Comparison of ENCODE assay signal across 8 mouse cellular contexts in genomic region chr13:109632387-109633036, GRCm38 (mm10).
DNase-seq lines count a peak whose midpoint lies in the region; ATAC-seq lines count a peak whose summit lies in the region.

No protein-coding gene starts in this region.

- H3K4me1 ChIP-seq in midbrain, embryonic 12.5 days: peaks cover 19% of the 10 kb centered on the region
- H3K4me1 ChIP-seq in midbrain, embryonic 16.5 days (ENCODE audit: control insufficient read depth, insufficient read depth, low read length): peaks cover 7% of the 10 kb centered on the region
- peaks cover 27% of the 10 kb centered on the region for H3K4me1 ChIP-seq in heart, embryonic 16.5 days (ENCODE audit: control insufficient read depth, insufficient read depth, low read length)
- H3K4me1 ChIP-seq in liver, embryonic 15.5 days (replicated peaks): peaks cover 46% of the 10 kb centered on the region

- no peaks in the 10 kb centered on the region for H3K27me3 ChIP-seq in midbrain, embryonic 12.5 days
- H3K27me3 ChIP-seq in midbrain, embryonic 16.5 days (ENCODE audit: control insufficient read depth, insufficient read depth, low read depth, low read length): no peaks in the 10 kb centered on the region
- H3K27me3 ChIP-seq in heart, embryonic 16.5 days (ENCODE audit: control insufficient read depth, insufficient read depth, low read length): no peaks in the 10 kb centered on the region
- no peaks in the 10 kb centered on the region for H3K27me3 ChIP-seq in liver, embryonic 15.5 days

- no peaks in the 10 kb centered on the region for H3K9me3 ChIP-seq in midbrain, embryonic 12.5 days
- H3K9me3 ChIP-seq in midbrain, embryonic 16.5 days (replicated peaks; ENCODE audit: control insufficient read depth, low read length, poor library complexity, severe bottlenecking): no peaks in the 10 kb centered on the region
- no peaks in the 10 kb centered on the region for H3K9me3 ChIP-seq in heart, embryonic 16.5 days (replicated peaks; ENCODE audit: control insufficient read depth, low read length)
- no peaks in the 10 kb centered on the region for H3K9me3 ChIP-seq in liver, embryonic 15.5 days (replicated peaks)

- ATAC-seq in midbrain, embryonic 12.5 days (ENCODE audit: low FRiP score, low read depth): peak; percentile 28
- ATAC-seq in midbrain, embryonic 16.5 days: no peak
- ATAC-seq in heart, embryonic 16.5 days (replicated peaks; ENCODE audit: extremely low read depth, insufficient read depth, low FRiP score): peak; percentile 88
- peak; percentile 56 for ATAC-seq in liver, embryonic 15.5 days (ENCODE audit: insufficient read depth)
- ATAC-seq in inflammation-experienced regulatory T-cells, adult 6 months: no peak

- peak overlapping the region; percentile 52; the same call in 1 of the 2 replicates for H3K27ac ChIP-seq in midbrain, embryonic 12.5 days (replicated peaks)
- H3K27ac ChIP-seq in midbrain, embryonic 16.5 days (ENCODE audit: low read length): no peak overlapping the region
- peak overlapping the region; percentile 95 for H3K27ac ChIP-seq in heart, embryonic 16.5 days (ENCODE audit: low read length)
- H3K27ac ChIP-seq in liver, embryonic 15.5 days (replicated peaks): peak overlapping the region; percentile 86

- 0 out of 2 replicates have a peak overlapping the region, but pooled peaks have one; percentile 16 for H3K9ac ChIP-seq in midbrain, embryonic 12.5 days (replicated peaks)
- no peak overlapping the region for H3K9ac ChIP-seq in midbrain, embryonic 16.5 days (ENCODE audit: low read depth, low read length)
- H3K9ac ChIP-seq in heart, embryonic 16.5 days (ENCODE audit: low read length): peak overlapping the region; percentile 77
- H3K9ac ChIP-seq in liver, embryonic 15.5 days: 0 out of 2 replicates have a peak overlapping the region, but pooled peaks have one; percentile 8

- H3K4me2 ChIP-seq in midbrain, embryonic 12.5 days (replicated peaks): 0 out of 2 replicates have a peak overlapping the region, but pooled peaks have one; percentile 13
- H3K4me2 ChIP-seq in midbrain, embryonic 16.5 days (ENCODE audit: low read length): no peak overlapping the region
- peak overlapping the region; percentile 65 for H3K4me2 ChIP-seq in heart, embryonic 16.5 days (ENCODE audit: low read depth, low read length)
- peak overlapping the region; percentile 50 for H3K4me2 ChIP-seq in liver, embryonic 15.5 days

- peak; percentile 80 for DNase-seq in skeletal muscle tissue, adult 2 months (ENCODE audit: low read depth, low spot score)
- no peak for DNase-seq in thymus, postnatal 10 days (ENCODE audit: low spot score in 2 of 2)
- DNase-seq in layer of hippocampus, adult 9-11 months: no peak

- H3K4me3 ChIP-seq in midbrain, embryonic 12.5 days: no peak overlapping the region
- no peak overlapping the region for H3K4me3 ChIP-seq in midbrain, embryonic 16.5 days (ENCODE audit: low read depth, low read length)
- peak overlapping the region; percentile 48 for H3K4me3 ChIP-seq in heart, embryonic 16.5 days (ENCODE audit: low read length)
- H3K4me3 ChIP-seq in liver, embryonic 15.5 days (replicated peaks): peak overlapping the region; percentile 25

- no peaks in the 10 kb centered on the region for H3K36me3 ChIP-seq in midbrain, embryonic 12.5 days
- no peaks in the 10 kb centered on the region for H3K36me3 ChIP-seq in midbrain, embryonic 16.5 days (ENCODE audit: control insufficient read depth, insufficient read depth, low read length)
- H3K36me3 ChIP-seq in heart, embryonic 16.5 days (ENCODE audit: control insufficient read depth, insufficient read depth): no peaks in the 10 kb centered on the region
- H3K36me3 ChIP-seq in liver, embryonic 15.5 days (replicated peaks): no peaks in the 10 kb centered on the region

- 4% methylated on average over 7 of the region's 7 CpGs for WGBS in midbrain, embryonic 12.5 days
- WGBS in midbrain, embryonic 16.5 days: 8% methylated on average over 7 of the region's 7 CpGs
- WGBS in heart, embryonic 16.5 days: 8% methylated on average over 7 of the region's 7 CpGs
- WGBS in liver, embryonic 15.5 days (ENCODE audit: insufficient replicate concordance): 21% methylated on average over 7 of the region's 7 CpGs

Comparison
In these comparisons a context has a peak if more than half of its experiments do, and no peak if none do; other contexts are left out.
1. ATAC-seq: peak in midbrain, embryonic 12.5 days (single experiment), heart, embryonic 16.5 days (single experiment) and liver, embryonic 15.5 days (single experiment); none in midbrain, embryonic 16.5 days (single experiment) and inflammation-experienced regulatory T-cells, adult 6 months (single experiment).
2. H3K4me3 ChIP-seq: peak in heart, embryonic 16.5 days (single experiment) and liver, embryonic 15.5 days (single experiment); none in midbrain, embryonic 12.5 days (single experiment) and midbrain, embryonic 16.5 days (single experiment).